Mouse (Mus musculus): Measurements from ENCODE around the gene Baiap2.

DNA sequence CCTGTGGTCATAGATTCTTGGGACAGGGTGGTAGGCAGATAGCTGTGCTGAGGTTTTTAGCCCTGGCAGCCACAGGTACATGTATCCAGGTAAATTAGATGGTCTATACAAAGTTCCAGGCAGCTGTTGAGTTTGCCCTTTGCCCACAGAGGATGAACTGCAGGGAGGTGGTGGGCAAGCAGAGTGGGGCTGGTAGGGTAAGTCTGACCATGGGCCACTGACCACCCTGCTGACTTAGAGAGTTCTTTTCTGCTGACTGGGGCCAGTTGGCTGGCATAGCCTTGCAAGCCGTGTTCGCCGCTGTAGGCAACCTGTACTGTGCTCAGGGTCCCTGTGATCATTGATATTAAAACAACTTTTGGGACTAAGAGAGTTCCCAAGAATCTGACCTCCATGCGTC is 36.1 kb downstream of the Baiap2 start:
- no peak for TF ChIP-seq EP300 (IDR thresholded peaks at IDR 0.05; ENCODE audit: low read depth)
- no peak for TF ChIP-seq CTCF (IDR thresholded peaks at IDR 0.05; ENCODE audit: low read depth)

Data from liver, postnatal 0 days (tissue).